Mouse (Mus musculus) forebrain, postnatal 0 days (tissue): ENCODE results near the gene Zbtb16. TPM values are rescaled to one million over a fixed set of nuclear protein-coding genes. Genes with fewer than 3 reads are reported as not detected.

ENCODE experiments used
- ATAC-seq: fragments of 200-750 bp; cut with Nextera tagmentation; 2 replicates; pipeline ENCODE4 v1.8.0; 2017; ENCODE audit warnings: mild to moderate bottlenecking, moderate library complexity
- DNase-seq: peaks from one replicate; pipeline ENCODE4 v3.0.0-alpha.2; 2015
- H3K27ac ChIP-seq: fragments of 300-500 bp; sonication (generic); 2 replicates; pipeline ENCODE4 v1.5.1; 2014; ENCODE audit warnings: low read depth, mild to moderate bottlenecking, antibody characterized with exemption, low read length, moderate library complexity, mixed read lengths
- H3K27me3 ChIP-seq: fragments of 300-500 bp; sonication (generic); 2 replicates; pipeline ENCODE4 v1.6.1; 2014; ENCODE audit warnings: mild to moderate bottlenecking, low read length, mixed read lengths; ENCODE audit not compliant: insufficient read depth
- H3K36me3 ChIP-seq: fragments of 300-500 bp; sonication (generic); 2 replicates; pipeline ENCODE4 v1.6.1; 2014; ENCODE audit warnings: mild to moderate bottlenecking, moderate library complexity; ENCODE audit not compliant: insufficient read depth
- H3K4me1 ChIP-seq: fragments of 300-500 bp; sonication (generic); 2 replicates; pipeline ENCODE4 v1.6.1; 2014; ENCODE audit warnings: antibody characterized with exemption; ENCODE audit not compliant: insufficient read depth
- H3K4me2 ChIP-seq: fragments of 300-500 bp; sonication (generic); 2 replicates; pipeline ENCODE4 v1.6.1; 2014; ENCODE audit warnings: low read depth, mild to moderate bottlenecking, moderate library complexity
- H3K4me3 ChIP-seq: fragments of 300-500 bp; sonication (generic); 2 replicates; pipeline ENCODE4 v1.5.1; 2014; ENCODE audit warnings: low read depth, low read length, mixed read lengths
- H3K9ac ChIP-seq: fragments of 300-500 bp; sonication (generic); 2 replicates; pipeline ENCODE4 v1.6.1; 2014; ENCODE audit warnings: mild to moderate bottlenecking
- H3K9me3 ChIP-seq: fragments of 300-500 bp; sonication (generic); 2 replicates; pipeline ENCODE4 v1.6.1; 2016; ENCODE audit warnings: low read length
- CTCF ChIP-seq: sonication (generic); IDR thresholded peaks from 2 replicates; pipeline ENCODE4 v1.5.1; 2016; ENCODE audit warnings: antibody characterized with exemption, control low read depth, low read depth
- WGBS: fragments of 180-500 bp; shearing (Covaris S2); extraction: QIAGEN DNeasy Blood & Tissue Kit; methylation state at CpG from one replicate; pipeline ENCODE4 v1.1.7; 2014; 5-methylcytosine and 5-hydroxymethylcytosine counted together
- polyA plus RNA-seq: library from polyadenylated mRNA; unstranded; fragments of >200 nt; fragmentation: Nextera tagmentation; extraction: Ambion mirVana; gene quantifications from 2 replicates; pipeline ENCODE4 v1.2.1, GENCODE M21; 2015
- total RNA-seq: library from RNA; depleted of rRNA; stranded (reverse); fragments of >200 nt; gene quantifications from 2 replicates; pipeline ENCODE4 v1.2.3, GENCODE M21; 2014

The Zbtb16 gene
- total and polyA plus RNA-seq, 2 experiments from 2014 or later = 6.8 to 12.6 TPM

- Histone ChIP-seq H3K4me1 (peaks cover 3% of the 10 kb centered on the region; the same call in 1 of the 2 replicates), H3K36me3 (no peaks in the 10 kb centered on the region), H3K4me3 (no peak overlapping the region), H3K27ac (no peak overlapping the region), H3K27me3 (no peaks in the 10 kb centered on the region), H3K9ac (no peak overlapping the region), H3K4me2 (no peak overlapping the region), H3K9me3 (no peaks in the 10 kb centered on the region)
- 61% methylated on average over 10 of the region's 10 CpGs for WGBS
- no peak for ATAC-seq
- TF ChIP-seq CTCF = no peak
- no peak for DNase-seq
These were observed 19.2 kb downstream of the Zbtb16 start for GRCm38 (mm10) chr9:48816678-48817398.

- H3K9me3 ChIP-seq = no peaks in the 10 kb centered on the region
- H3K4me3 ChIP-seq = no peak overlapping the region
- no peak for ATAC-seq
- TF ChIP-seq CTCF = no peak
- no peaks in the 10 kb centered on the region for H3K27me3 ChIP-seq
- H3K27ac ChIP-seq = no peak overlapping the region
- no peak overlapping the region for H3K4me2 ChIP-seq
- H3K9ac ChIP-seq = no peak overlapping the region
- no peaks in the 10 kb centered on the region for H3K36me3 ChIP-seq
- DNase-seq = no peak
- peaks cover 3% of the 10 kb centered on the region; the same call in 1 of the 2 replicates for H3K4me1 ChIP-seq
- 96% methylated on average over 9 of the region's 9 CpGs for WGBS
These were observed 19.9 kb downstream of the Zbtb16 start for GRCm38 (mm10) chr9:48816157-48816556.

- no peak for TF ChIP-seq CTCF
- WGBS = 90% methylated on average over 12 of the region's 12 CpGs
- H3K4me3 ChIP-seq = no peak overlapping the region
These were observed 21.0 kb downstream of the Zbtb16 start for GRCm38 (mm10) chr9:48814881-48815495.

GRCm38 (mm10) chr9:48813960-48814880 lies 21.8 kb downstream of the Zbtb16 start:
- Histone ChIP-seq H3K4me2 (no peak overlapping the region), H3K27me3 (no peaks in the 10 kb centered on the region), H3K4me3 (no peak overlapping the region), H3K27ac (no peak overlapping the region), H3K9ac (no peak overlapping the region), H3K9me3 (no peaks in the 10 kb centered on the region), H3K36me3 (no peaks in the 10 kb centered on the region), H3K4me1 (peaks cover 3% of the 10 kb centered on the region; the same call in 1 of the 2 replicates)
- ATAC-seq (0 out of 2 replicates have a peak, but pooled peaks have one; percentile 10), DNase-seq (no peak)
- 55% methylated on average over 19 of the region's 19 CpGs for WGBS
- peak; percentile 24; the same call in 1 of the 2 replicates for TF ChIP-seq CTCF

More at GRCm38 (mm10) chr9:48814881-48815495, 21.0 kb downstream of the Zbtb16 start:
- Histone ChIP-seq H3K4me1 (peaks cover 3% of the 10 kb centered on the region; the same call in 1 of the 2 replicates), H3K4me2 (no peak overlapping the region), H3K9ac (no peak overlapping the region), H3K36me3 (no peaks in the 10 kb centered on the region), H3K9me3 (no peaks in the 10 kb centered on the region), H3K27me3 (no peaks in the 10 kb centered on the region), H3K27ac (no peak overlapping the region)
- DNase-seq (no peak), ATAC-seq (no peak)

GRCm38 (mm10) chr9:48812352-48812751 lies 23.7 kb downstream of the Zbtb16 start:
- ATAC-seq (no peak), DNase-seq (no peak)
- H3K36me3 ChIP-seq = no peaks in the 10 kb centered on the region
- peaks cover 3% of the 10 kb centered on the region; the same call in 1 of the 2 replicates for H3K4me1 ChIP-seq
- no peak for TF ChIP-seq CTCF
- H3K4me2 ChIP-seq = no peak overlapping the region
- 95% methylated on average over 6 of the region's 6 CpGs for WGBS
- H3K27me3 ChIP-seq = no peaks in the 10 kb centered on the region
- no peaks in the 10 kb centered on the region for H3K9me3 ChIP-seq
- no peak overlapping the region for H3K27ac ChIP-seq
- H3K4me3 ChIP-seq = no peak overlapping the region
- H3K9ac ChIP-seq = no peak overlapping the region

GRCm38 (mm10) chr9:48806591-48806990 lies 29.4 kb downstream of the Zbtb16 start:
- H3K4me1 ChIP-seq = no peaks in the 10 kb centered on the region
- 84% methylated on average over 6 of the region's 6 CpGs for WGBS
- ATAC-seq = no peak

More at GRCm38 (mm10) chr9:48806591-48806990, 29.4 kb downstream of the Zbtb16 start:
- Histone ChIP-seq H3K9me3 (no peaks in the 10 kb centered on the region), H3K4me2 (no peak overlapping the region), H3K27me3 (no peaks in the 10 kb centered on the region), H3K27ac (no peak overlapping the region), H3K9ac (no peak overlapping the region), H3K4me3 (no peak overlapping the region), H3K36me3 (no peaks in the 10 kb centered on the region)
- no peak for TF ChIP-seq CTCF
- DNase-seq = no peak
